Mouse (Mus musculus) testis, adult 2 months (tissue): Measurements from ENCODE around the gene Dlg2.

ENCODE experiments used
- CTCF ChIP-seq: fragments of 200-500 bp; IDR thresholded peaks from 2 replicates; pipeline ENCODE4 v1.5.1; 2012; ENCODE audit warnings: low read depth, mild to moderate bottlenecking, inconsistent platforms, low read length, moderate library complexity; ENCODE audit not compliant: control insufficient read depth, insufficient read depth, insufficient replicate concordance
- POLR2A ChIP-seq: fragments of 200-500 bp; IDR thresholded peaks from 2 replicates; pipeline ENCODE4 v1.6.1; 2012; ENCODE audit warnings: low read depth, mild to moderate bottlenecking, inconsistent platforms, low read length, moderate library complexity; ENCODE audit not compliant: control insufficient read depth

DNA sequence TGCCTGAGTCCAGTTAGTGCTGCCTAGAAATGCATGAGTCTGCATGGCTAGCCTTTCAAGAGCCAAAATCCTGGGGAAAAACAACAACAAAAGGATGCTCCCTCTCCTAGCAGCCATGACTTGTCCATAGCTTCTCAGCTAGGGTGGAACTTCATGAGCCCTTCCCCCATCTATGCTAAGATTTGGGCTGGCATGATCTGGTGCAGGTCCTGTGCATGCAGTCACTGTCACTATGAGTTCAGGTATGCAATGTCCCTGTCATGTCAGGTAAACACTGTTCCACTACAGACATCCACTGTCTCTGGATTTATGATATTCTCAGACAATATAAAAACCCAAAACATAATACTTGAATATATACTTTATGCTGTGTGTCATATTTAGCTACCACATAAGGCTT lies 1563.7 kb downstream of the Dlg2 start:
- no peak for TF ChIP-seq CTCF
- TF ChIP-seq POLR2A, result no peak
